Mouse (Mus musculus) gastrocnemius, adult 18-20 months (tissue): ENCODE results near the gene Cd81. TPM values are rescaled to one million over a fixed set of nuclear protein-coding genes. Genes with fewer than 3 reads are reported as not detected.
A peak's percentile ranks its signal among the peaks of the same experiment; 100 is the strongest.

ENCODE experiments used
- DNase-seq: peaks from one replicate; pipeline ENCODE4 v3.0.0; 2021; ENCODE audit warnings: low spot score
- total RNA-seq, 2 experiments: library from RNA; stranded (reverse); gene quantifications; 2 replicates each; pipeline ENCODE4 v1.2.3; 2021

The Cd81 gene
- total RNA-seq, 2 experiments from 2014 or later: 97.2 to 115 TPM

DNA sequence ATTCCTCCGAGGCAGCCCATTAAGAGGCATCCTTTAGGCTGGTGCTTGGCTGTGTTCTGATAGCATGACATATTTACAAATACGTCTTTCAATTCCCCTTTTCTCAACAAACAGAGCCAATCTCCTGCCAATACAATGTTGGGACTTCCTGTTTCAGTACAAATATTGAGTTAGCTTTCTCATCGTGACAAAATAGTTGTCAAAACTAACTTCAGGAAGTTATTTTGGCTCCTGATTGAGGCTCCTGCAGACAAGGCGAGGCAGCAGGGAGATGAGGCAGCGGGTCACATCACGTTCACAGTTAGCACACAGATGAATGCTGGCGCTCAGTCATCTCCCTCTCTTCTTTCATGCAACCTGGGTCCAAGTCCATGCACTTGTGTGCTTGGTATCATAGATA is 6.2 kb upstream of the Cd81 start:
- DNase-seq: no peak

DNA sequence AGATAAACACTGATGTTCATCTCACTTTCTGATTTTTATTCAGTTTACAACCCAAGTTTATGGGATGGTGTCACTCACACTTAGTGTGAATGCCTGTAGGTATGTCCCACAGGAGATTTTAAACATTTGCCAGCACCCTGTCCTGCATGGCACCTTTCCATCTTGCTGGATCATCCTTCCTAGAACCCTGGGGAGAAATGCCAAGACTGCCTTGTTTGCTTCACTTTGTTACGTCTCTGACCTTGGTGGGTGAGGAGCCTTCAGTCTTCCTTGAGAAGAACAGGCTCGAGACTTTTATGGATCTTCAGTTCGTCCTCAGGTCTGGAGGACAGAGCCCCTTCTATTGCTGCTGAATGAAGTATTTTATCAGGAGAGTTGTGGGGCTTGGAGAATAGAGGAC is 3.2 kb upstream of the Cd81 start:
- DNase-seq: no peak

DNA sequence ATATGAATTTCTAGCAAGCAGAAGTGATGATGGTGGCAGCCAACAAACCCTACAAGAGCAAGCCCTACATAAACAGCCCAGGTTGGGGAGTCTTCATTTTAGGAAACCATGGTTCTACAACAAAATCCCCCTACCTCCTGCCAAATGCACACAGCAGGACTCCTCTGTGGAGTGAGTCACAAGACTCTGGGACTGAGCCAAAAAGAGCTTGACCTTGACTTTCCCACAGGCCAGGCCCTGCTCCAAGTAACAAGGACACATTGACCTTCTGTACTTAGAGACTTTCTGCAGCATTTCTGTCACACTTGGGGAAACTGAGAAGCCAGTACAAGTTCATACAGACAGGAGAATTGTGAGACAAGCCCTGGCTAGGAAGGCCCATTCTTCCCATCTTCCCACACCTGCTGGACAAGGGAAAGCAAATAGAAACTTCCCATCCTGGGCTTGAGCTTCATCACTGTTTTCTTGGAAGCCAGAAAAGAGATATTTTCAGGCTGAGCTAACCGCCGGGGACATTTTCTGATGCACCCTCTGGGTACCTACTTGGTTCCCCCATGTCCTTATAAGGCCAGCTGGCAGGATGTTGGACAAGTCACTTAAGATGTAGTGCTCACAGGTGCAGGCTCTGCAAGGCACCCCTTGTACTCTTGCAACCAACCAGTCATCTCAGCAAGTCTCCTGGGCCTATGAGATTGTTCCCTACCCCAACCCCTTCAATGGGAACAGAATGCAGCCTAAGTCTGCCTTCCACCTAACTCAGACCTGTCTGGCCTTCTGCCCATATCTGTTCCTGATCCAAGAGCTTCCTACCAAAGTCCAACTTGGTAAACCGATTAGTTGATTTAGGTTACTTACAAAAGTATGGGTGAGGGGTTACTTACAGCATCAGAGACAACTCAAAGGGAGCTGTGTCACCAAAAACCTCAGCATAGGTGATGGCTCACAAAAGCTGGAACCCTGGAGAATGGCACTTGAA is 2.4 kb upstream of the Cd81 start:
- DNase-seq: peak; percentile 48

DNA sequence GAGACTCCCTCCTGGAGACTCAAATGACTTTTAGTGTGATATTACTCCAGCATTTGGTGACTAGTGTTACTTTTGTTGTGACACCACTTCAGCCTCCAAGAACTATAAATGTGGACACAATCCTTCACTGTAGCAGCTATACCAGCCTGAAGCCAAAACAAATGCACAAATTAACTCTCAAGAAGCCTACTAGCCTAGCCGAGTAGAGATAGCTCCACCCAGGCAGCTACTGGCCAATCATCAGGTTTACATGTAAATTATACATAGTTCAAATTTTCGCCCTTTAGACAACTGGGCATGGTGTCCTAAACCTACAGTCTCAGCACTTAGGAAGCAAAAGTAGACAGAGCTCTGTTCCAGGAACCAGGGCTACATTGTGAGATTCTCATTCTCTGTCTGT is 1.2 kb upstream of the Cd81 start:
- DNase-seq: no peak

DNA sequence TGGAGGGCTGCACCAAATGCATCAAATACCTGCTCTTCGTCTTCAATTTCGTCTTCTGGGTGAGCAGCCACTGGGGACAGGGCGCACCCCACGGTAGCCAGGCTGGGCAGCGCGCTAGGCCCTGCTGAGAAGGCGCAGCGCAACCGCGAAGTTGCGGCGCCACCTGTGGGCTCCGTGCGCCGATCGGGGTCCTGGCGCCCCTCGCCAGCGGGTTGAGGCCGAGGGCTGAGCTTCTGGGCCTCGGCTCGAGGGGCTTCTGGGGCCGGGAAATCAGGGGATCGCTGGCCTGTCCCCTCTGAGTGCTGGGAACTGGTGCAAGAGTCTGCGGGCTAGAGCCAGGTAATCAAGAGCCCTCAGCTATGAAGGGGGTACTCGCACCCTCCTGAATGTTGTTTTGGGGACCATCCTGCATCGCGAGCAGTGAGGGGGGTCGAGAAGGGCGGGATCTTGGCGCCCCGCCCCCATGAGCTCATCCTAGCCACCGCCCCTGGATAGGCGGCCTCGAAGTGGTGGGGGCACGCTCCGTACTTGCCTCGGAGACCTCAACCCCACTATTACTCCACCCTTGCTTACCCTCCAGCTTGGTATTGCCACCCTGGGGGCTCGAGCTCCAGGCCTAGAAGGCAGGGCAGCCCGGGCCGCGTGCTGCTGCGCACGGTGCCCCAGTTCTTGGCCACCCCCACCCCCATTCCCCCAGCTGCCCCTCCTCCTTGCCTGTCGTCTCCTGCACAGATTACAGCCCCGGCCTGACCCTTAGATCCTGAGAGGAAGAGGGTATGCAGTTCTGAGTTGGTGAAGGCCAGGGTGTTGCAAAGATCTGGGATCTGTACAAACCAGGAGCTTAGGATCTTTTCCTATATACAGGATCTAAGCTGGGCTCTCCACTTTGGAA is 715 bp downstream of the Cd81 start:
- DNase-seq: peak; percentile 65

DNA sequence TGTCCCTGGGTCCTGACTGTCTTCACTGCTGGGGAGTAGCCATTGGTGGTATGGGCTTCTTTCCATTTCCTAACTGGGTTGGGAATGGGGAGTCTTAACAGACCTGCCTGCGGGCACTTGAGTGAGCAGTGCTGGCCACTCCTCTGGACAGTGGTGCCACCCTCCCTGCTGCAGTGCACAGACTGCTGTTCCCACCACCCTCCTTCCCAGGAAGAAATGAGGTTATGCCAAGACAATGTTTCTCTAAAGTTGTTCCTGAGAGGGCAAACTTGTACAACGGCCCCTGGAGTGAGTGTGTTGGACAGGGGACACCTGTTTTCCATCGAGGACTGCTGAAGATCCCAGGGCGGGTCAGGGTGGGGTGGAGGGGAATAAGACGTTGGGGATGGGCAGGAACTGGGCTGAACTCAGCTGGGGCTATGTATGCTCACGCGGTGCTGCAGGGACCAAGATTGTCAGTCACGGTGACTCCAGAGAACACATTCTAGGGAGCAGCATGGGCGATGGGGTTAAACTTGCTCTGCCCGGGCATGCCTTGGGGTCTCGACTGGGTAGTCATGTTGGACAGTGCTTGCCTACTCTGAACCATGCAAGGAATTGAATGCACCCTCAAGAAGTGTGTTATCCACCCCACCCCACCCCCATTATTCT is 1.5 kb downstream of the Cd81 start:
- DNase-seq: no peak

DNA sequence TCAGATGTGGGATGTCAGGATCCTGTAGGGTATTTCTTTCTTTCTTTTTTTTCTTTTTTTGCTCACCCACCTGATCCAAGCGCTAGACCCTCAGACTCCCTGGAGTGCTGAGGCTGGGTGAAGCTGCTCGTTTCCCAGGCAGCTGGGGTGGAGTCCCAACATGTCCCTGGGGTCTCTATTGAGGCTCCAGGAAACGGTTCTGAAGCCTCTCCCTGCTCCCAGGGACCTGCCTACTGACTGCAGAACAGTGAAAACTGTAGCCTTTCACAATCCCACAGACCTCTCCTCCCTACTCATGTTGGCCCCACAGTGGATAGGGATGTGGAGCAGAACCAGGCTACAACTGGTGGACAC is 2.0 kb downstream of the Cd81 start:
- no peak for DNase-seq

DNA sequence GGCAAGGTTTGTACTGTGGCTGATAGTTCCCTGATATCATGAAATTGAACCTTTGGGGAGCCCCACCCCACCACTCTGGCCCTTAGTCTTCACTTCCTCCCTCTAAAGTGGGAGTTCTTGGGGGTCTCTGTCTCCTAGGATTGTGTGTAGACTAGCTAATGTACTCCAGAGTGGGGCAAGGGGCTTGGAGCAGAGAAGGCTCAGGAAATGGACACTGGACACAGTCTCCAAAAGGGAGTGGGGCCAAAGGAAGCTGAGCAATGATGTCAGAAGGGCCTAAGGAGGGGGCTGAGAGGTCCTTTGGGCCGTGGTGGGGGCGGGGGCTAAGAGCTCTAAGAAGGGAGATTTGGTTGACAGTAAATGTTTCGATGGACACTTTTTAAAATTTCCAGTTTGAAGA is 2.5 kb downstream of the Cd81 start:
- DNase-seq: no peak

DNA sequence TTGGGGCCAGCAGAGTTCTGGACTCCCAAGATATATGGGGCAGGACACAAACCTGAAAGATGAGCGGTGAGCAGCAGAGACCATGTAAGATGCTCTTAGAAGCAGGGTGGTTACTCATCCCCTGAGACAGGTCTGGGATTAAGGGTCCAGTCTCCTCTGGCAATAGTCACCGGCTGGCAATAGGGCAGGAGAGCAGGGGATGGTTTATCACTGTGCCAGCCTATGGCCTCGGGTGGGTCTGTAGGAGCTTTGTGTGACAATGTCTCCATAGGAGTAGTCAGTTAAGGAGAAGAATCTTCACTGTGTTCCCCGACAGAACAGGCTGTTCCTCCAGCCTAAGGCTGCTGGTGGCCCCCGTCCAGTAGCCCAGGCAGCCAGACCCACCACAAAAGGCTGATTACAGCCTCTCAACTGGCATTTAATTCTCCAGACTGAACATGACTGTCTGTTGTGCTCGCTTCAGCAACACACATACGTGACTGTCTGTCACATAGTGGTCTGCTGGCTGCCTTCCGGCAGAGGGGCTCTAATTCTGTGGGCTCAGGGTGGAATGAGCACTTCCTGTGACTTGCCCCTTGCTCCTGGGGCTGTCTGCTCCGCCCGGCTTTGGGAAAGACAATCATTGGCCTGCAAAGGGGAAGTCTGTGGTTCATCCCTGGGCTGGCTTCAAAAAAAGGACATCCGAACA is 3.1 kb downstream of the Cd81 start:
- no peak for DNase-seq

DNA sequence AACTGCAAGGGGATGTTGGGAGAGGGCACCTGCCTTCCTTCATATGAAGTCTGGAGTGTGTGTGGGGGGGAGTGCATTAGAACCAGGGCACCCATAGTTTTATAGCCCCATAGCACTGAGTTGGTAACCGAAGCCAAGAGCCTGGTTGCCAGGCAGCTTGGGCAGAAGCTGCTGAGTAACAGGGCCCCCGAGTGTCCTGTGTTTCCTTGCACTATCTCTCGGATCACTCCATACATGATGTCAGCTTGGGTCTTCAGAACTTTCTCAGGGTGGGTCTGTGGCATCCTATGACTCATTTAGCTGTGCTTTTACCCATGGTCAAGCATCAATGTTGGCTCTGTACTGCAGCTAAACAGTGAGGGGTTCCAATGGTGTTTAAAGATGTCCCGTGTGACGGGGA is 4.5 kb downstream of the Cd81 start:
- no peak for DNase-seq

DNA sequence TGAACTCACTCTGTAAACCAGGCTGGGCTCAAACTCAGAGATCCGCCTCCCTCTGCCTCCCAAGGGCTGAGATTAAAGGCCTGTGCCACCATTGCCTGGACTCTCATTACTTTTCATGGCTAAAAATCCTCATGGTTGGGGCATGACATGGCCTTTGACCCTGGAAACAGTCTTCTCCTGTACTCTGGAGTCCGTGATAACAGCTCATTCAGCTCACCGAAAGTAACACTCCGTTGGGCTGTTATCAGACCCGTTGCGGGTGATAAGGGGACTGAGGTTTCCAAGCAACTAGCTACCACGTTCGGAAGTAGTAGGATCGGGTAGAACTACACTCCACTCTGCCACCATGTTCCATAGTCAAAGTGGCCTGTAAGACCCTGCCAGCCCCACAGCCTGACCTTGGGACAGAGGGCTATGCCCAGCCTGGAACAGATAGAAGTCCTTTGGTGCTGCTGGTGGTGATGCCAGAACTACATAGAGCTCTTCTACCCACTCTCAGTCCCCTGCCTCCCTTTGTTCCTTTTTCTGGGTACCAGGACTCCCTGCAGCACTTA is 5.2 kb downstream of the Cd81 start:
- DNase-seq: no peak

DNA sequence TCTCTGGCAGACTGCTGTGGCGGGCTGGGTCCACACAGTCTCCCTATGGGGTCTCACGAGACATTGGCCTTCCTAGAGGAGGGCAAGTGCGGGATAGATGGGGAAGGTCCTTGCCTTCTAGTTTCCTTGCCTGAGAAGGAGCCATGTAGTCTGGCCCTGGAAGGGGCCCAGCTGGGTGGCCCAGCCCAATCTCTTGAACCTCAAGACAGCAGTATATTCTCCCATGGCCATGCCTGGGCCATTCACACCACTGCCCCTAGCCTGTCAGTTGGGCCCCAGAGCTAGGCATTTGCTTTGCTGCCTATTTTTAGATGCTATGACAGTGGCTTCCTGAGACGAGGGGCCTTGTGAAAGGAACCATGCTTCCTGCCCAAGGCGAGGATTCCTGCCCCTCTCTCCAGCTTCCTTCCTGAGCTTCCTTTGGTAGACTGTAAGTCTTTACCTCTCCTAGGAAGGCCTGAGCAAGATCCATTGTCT is 5.7 kb downstream of the Cd81 start:
- no peak for DNase-seq

DNA sequence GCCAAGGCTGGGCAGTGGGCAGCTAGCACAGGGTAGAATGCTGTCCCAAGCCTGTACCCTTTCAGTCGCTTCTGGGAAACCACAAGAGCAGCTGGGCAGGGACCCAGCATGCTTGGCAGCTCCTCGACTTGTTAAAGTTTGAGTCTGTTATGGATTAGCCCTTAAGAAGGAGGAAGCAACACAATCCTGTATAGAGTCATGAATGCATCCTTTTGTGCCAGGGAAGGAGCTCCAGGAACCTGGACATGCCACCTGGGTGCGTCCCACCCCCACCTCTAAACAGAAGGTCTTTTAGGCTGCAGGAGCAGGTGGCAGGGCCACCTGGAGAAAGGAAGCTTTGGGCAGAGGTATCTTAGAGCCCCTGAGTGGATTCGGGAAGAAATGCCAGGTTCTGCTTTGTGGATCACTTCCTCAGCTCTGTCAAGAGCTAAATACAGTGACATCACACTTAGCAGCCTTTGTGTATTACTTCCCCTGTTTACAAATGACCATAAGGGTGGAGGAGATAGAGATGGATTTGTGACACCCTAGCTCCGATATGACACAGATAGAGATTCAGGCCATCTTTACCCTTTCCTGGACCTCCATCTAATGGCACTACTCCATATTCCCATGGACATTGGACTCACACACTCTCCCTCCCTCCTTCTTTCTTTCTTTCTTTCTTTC is 6.8 kb downstream of the Cd81 start:
- peak; percentile 43 for DNase-seq

DNA sequence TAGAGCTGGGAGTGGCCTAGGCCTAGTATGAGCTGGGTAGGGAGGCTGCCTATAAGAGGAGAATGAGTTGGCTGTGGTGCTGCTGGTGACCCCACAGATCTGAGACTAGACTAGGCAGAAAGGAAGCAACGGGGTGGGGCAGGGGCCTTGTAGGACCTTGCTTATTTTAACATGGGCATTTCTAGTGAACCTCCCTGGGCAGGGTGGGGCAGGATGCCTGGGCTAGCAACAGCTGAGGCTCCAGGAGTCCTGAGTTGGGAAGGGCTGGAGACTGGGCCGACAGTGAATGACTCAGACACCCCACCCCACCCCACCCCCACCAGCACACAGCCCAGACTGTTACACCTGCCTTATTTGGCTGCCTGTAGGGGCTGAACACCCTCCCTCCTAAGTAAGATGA is 10.2 kb downstream of the Cd81 start:
- no peak for DNase-seq

DNA sequence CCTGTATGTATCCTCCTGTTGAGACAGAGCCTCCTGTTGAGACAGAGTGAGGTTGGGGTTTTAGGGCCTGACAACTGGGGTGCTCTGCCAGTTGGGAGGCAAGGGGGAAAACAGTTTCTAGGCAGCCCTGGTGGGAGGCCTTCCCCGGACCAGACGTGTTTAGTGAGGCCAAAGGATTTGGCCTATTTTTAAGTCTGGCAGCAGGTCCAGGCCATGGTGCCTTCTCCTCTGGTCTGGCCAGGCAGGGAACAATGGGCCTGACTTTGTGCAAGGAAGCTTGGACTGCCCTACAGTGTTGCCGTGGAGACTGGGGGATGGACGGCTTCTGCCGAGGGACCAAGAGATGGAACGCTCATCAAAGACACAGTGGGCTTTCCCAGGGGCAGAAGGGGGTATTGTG is 11.7 kb downstream of the Cd81 start:
- no peak for DNase-seq

DNA sequence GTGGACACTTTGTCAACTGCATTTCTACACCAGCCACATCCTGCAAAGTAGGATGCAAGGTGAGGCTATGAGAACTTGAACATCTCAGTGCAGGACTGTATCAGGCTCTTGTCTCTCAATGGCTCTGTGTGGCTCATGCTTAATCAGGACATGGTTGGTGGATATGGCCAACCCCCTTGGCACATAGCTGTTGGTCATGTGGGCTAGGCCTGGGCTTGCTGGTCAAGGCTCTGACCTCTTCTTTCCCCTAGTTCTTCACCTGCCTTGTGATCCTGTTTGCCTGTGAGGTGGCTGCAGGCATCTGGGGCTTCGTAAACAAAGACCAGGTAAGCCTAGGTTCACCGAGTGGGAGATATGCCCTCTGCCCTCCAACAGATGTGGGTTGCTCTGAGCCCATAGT is 13.2 kb downstream of the Cd81 start:
- DNase-seq: no peak

DNA sequence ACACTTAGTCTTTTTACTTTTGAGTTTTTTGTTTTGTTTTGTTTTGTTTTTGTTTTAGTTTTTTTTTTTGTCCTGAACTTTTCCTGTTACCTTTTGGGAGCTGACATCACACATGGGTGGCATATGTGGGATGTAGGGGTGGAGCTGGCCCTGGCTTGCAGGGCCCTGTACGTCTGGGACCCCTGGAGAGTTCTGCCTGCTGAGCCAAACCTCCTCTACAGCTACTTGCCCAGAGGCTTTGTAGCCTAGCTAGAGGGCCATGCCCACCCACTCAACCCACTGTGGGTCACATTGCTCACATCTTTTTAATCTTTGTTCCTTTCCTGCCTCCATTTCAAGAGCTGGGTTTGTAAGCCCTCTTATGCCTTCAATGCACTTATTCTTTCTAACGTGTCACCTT is 14.9 kb downstream of the Cd81 start:
- DNase-seq: no peak

DNA sequence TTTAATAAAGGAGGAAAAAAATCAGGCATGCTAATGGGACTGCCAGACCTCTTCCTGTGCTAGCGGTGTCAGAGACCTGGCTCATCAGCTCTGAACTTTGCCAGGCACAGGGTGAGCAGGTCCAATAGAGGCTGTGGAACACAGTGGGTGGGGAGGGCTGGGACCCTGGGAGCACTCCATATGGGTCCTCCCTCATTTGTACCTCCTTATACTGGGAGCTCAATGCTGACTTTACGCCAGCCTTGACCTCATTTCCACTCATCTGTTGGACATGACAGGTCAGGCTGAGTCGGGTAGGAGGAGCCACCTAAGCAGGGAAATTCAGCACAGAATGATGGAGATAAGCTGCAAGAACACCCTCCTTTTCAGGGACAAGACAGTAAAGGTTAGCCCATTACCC is 15.4 kb downstream of the Cd81 start:
- no peak for DNase-seq

DNA sequence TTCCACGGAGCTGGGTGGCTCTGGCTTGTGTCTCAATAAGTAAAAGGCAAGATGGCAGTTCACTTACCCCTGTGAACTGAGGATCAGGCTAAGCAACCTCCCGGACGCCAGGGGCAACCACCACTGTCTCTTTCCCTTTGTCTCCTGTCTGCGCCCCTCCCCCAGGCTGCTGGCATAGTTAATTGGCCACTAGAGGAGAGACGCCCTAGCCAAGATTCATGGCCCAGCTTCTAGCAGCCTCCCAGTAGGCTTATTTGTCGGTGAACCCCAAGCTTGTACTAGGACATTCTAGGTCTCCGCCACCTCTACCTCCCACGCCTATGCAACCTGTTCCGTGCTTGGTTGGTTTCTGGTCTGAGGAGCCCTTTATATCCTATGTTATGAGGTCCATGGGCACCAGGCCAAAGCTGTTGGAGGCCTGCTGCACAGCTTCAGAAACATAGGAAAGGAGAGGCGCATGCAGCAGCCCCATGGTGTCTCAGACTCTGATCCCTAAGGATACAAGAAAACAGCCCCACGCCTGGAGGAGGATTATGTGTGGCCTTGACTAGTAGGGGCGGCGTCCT is 15.9 kb downstream of the Cd81 start:
- DNase-seq: no peak
